Mouse (Mus musculus): ENCODE results near the gene Tmod2. TPM values are rescaled to one million over a fixed set of nuclear protein-coding genes. Genes with fewer than 3 reads are reported as not detected.

The Tmod2 gene
- total and polyA plus RNA-seq, 3 experiments, result not detected

- H3K4me1 ChIP-seq (ENCODE audit: control insufficient read depth in 1 of 2, insufficient read depth in 2 of 2, low read length in 2 of 2), result peaks cover 11 to 18% of the 10 kb centered on the region in 2 experiments
Measured at GRCm38 (mm10) chr9:75560353-75560752, 50.8 kb downstream of the Tmod2 start.

DNA sequence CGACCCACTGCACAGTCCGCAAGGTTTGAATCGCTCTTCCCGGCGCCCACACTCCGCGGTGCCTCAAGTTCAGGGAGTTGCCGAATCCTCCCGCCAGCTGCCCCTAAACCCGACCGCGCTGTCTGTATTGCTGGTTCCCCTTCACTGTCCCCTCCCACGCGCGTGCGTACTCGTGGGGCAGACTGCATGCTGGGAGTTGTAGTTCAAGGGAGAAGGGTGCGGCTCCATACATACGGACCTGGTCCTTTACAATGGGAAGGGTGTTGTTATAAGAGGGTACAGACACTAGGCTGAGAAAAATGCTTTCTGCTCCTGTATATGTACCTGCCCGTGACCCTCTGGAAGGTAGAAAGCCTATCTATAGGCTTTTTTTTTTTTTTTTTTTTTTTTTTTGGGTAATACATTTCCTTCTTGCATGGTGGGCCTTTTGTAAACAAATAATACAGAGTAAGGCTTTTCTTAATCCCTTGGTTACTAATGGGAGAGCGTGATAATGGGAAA is 51.6 kb downstream of the Tmod2 start, which contains the start of gene Tmod3:
Tmod3 (minus strand) TSS at position 146 of the 501 bp plus-strand sequence.
- Histone ChIP-seq H3K79me2 (ENCODE audit: control insufficient read depth, insufficient read depth, low read length, poor library complexity) (peaks cover 12% of the 10 kb centered on the region), H3K9me3 (replicated peaks; ENCODE audit: insufficient read depth, low read length) (no peaks in the 10 kb centered on the region), H3K9ac (ENCODE audit: control insufficient read depth, low read depth, low read length, poor library complexity, severe bottlenecking) (peak within 1 kb of the TSS; percentile 77), H3K27ac (ENCODE audit: control insufficient read depth, low read depth, low read length) (peak within 1 kb of the TSS; percentile 79), H3K4me1 (ENCODE audit: control insufficient read depth in 1 of 2, insufficient read depth in 2 of 2, low read length in 2 of 2) (peaks cover 11 to 18% of the 10 kb centered on the region in 2 experiments), H3K36me3 (ENCODE audit: control insufficient read depth in 1 of 2, insufficient read depth in 2 of 2, low read length in 2 of 2) (peaks cover 0 to 27% of the 10 kb centered on the region in 2 experiments; a peak in 2 of 4 replicates), H3K4me3 (ENCODE audit: control insufficient read depth in 1 of 2, insufficient read depth in 1 of 2, low read depth in 2 of 2, low read length in 2 of 2) (peak within 1 kb of the TSS; percentile 61 to 76), H3K27me3 (ENCODE audit: control insufficient read depth in 1 of 2, insufficient read depth in 2 of 2, low read length in 2 of 2) (no peaks in the 10 kb centered on the region)
- DNase-seq (ENCODE audit: low read depth, low spot score), result peak; percentile 96
- TF ChIP-seq ZC3H11A (IDR thresholded peaks at IDR 0.05; ENCODE audit: low read depth, low read length), result no peak
- peak; percentile 64; the same call in 1 of the 2 replicates for TF ChIP-seq POLR2AphosphoS2 (IDR thresholded peaks at IDR 0.05; ENCODE audit: low read length)
- no peak for TF ChIP-seq CHD2 (IDR thresholded peaks at IDR 0.05; ENCODE audit: low read length)
- peak; percentile 83 for TF ChIP-seq KAT2A (conservative IDR thresholded peaks at IDR 0.05; ENCODE audit: low read depth, low read length)
- TF ChIP-seq POLR2A (IDR thresholded peaks at IDR 0.05; ENCODE audit: control insufficient read depth in 1 of 2, insufficient read depth in 1 of 2, low read depth in 1 of 2, low read length in 2 of 2, poor library complexity in 1 of 2), result peak; percentile 61 to 85
- peak; percentile 66 for TF ChIP-seq SIN3A (IDR thresholded peaks at IDR 0.05; ENCODE audit: low read length)
- peak; percentile 47 for TF ChIP-seq MXI1 (IDR thresholded peaks at IDR 0.05; ENCODE audit: low read depth, low read length)
- TF ChIP-seq RCOR1 (IDR thresholded peaks at IDR 0.05; ENCODE audit: low read depth, low read length), result no peak
- TF ChIP-seq BHLHE40 (IDR thresholded peaks at IDR 0.05; ENCODE audit: borderline replicate concordance, low read depth, low read length), result no peak
- peak; percentile 81 for TF ChIP-seq TBP (IDR thresholded peaks at IDR 0.05; ENCODE audit: low read depth, low read length)
- TF ChIP-seq GABPA (IDR thresholded peaks at IDR 0.05; ENCODE audit: low read depth, low read length), result no peak
- TF ChIP-seq MAZ (IDR thresholded peaks at IDR 0.05; ENCODE audit: low read depth, low read length), result peak; percentile 45; the same call in 1 of the 2 replicates
- no peak for TF ChIP-seq E2F4 (IDR thresholded peaks at IDR 0.05; ENCODE audit: borderline replicate concordance, low read depth, low read length)
- 0 out of 2 replicates have a peak, but pooled peaks have one; percentile 1 for TF ChIP-seq MYC (IDR thresholded peaks at IDR 0.05; ENCODE audit: low read depth, low read length)
- TF ChIP-seq SMC3 (IDR thresholded peaks at IDR 0.05; ENCODE audit: low read depth, low read length), result no peak
- TF ChIP-seq MAX (IDR thresholded peaks at IDR 0.05; ENCODE audit: low read length), result no peak; the same call in 1 of the 2 replicates
- peak; percentile 91 for TF ChIP-seq NRF1 (IDR thresholded peaks at IDR 0.05; ENCODE audit: insufficient read depth, low read depth, low read length, poor library complexity, severe bottlenecking)
- TF ChIP-seq ELF1 (IDR thresholded peaks at IDR 0.05; ENCODE audit: low read depth, low read length), result peak; percentile 38
- no peak for TF ChIP-seq RAD21 (IDR thresholded peaks at IDR 0.05; ENCODE audit: low read depth, low read length)
- peak; percentile 89 for TF ChIP-seq ZNF384 (IDR thresholded peaks at IDR 0.05; ENCODE audit: low read depth, low read length)
- no peak for TF ChIP-seq MYB (IDR thresholded peaks at IDR 0.05; ENCODE audit: low read depth, low read length)
- no peak for TF ChIP-seq USF1 (IDR thresholded peaks at IDR 0.05; ENCODE audit: low read depth, low read length)
- TF ChIP-seq USF2 (IDR thresholded peaks at IDR 0.05; ENCODE audit: borderline replicate concordance in 1 of 2, insufficient read depth in 1 of 2, low read depth in 1 of 2, low read length in 2 of 2), result no peak
- peak; percentile 54 for TF ChIP-seq TCF12 (IDR thresholded peaks at IDR 0.05; ENCODE audit: low read depth, low read length)
- no peak for TF ChIP-seq MEF2A (IDR thresholded peaks at IDR 0.05; ENCODE audit: extremely low read depth, insufficient replicate concordance, low read depth, low read length, poor library complexity, severe bottlenecking)

More at GRCm38 (mm10) chr9:75560353-75560752, 50.8 kb downstream of the Tmod2 start:
- peaks cover 0 to 27% of the 10 kb centered on the region in 2 experiments; a peak in 2 of 4 replicates for H3K36me3 ChIP-seq (ENCODE audit: control insufficient read depth in 1 of 2, insufficient read depth in 2 of 2, low read length in 2 of 2)
- no peak overlapping the region for H3K9ac ChIP-seq (ENCODE audit: control insufficient read depth, low read depth, low read length, poor library complexity, severe bottlenecking)
- H3K9me3 ChIP-seq (replicated peaks; ENCODE audit: insufficient read depth, low read length), result no peaks in the 10 kb centered on the region
- H3K79me2 ChIP-seq (ENCODE audit: control insufficient read depth, insufficient read depth, low read length, poor library complexity), result peaks cover 7% of the 10 kb centered on the region
- TF ChIP-seq MYB (IDR thresholded peaks at IDR 0.05; ENCODE audit: low read depth, low read length) (no peak), ZNF384 (IDR thresholded peaks at IDR 0.05; ENCODE audit: low read depth, low read length) (no peak), POLR2AphosphoS5 (IDR thresholded peaks at IDR 0.05; ENCODE audit: borderline replicate concordance, low read depth, low read length) (no peak), NELFE (IDR thresholded peaks at IDR 0.05; ENCODE audit: low read depth, low read length) (no peak), MAFK (IDR thresholded peaks at IDR 0.05; ENCODE audit: borderline replicate concordance, low read depth, low read length) (no peak), USF1 (IDR thresholded peaks at IDR 0.05; ENCODE audit: low read depth, low read length) (no peak), JUND (IDR thresholded peaks at IDR 0.05; ENCODE audit: low read depth, low read length) (no peak), USF2 (IDR thresholded peaks at IDR 0.05; ENCODE audit: borderline replicate concordance in 1 of 2, insufficient read depth in 1 of 2, low read depth in 1 of 2, low read length in 2 of 2) (no peak), KAT2A (conservative IDR thresholded peaks at IDR 0.05; ENCODE audit: low read depth, low read length) (no peak), ZC3H11A (IDR thresholded peaks at IDR 0.05; ENCODE audit: low read depth, low read length) (no peak), MAX (IDR thresholded peaks at IDR 0.05; ENCODE audit: low read length) (no peak), TAL1 (IDR thresholded peaks at IDR 0.05; ENCODE audit: low read length) (no peak), ETS1 (IDR thresholded peaks at IDR 0.05; ENCODE audit: low read depth, low read length) (no peak), GABPA (IDR thresholded peaks at IDR 0.05; ENCODE audit: low read depth, low read length) (no peak), POLR2AphosphoS2 (IDR thresholded peaks at IDR 0.05; ENCODE audit: low read length) (no peak), CHD1 (IDR thresholded peaks at IDR 0.05; ENCODE audit: low read depth, low read length) (no peak), POLR2A (IDR thresholded peaks at IDR 0.05; ENCODE audit: control insufficient read depth in 1 of 2, insufficient read depth in 1 of 2, low read depth in 1 of 2, low read length in 2 of 2, poor library complexity in 1 of 2) (no peak), MAZ (IDR thresholded peaks at IDR 0.05; ENCODE audit: low read depth, low read length) (no peak)
- no peak overlapping the region for H3K27ac ChIP-seq (ENCODE audit: control insufficient read depth, low read depth, low read length)
- DNase-seq (ENCODE audit: low read depth, low spot score), result no peak
- no peak overlapping the region for H3K4me3 ChIP-seq (ENCODE audit: control insufficient read depth in 1 of 2, insufficient read depth in 1 of 2, low read depth in 2 of 2, low read length in 2 of 2)
- no peaks in the 10 kb centered on the region for H3K27me3 ChIP-seq (ENCODE audit: control insufficient read depth in 1 of 2, insufficient read depth in 2 of 2, low read length in 2 of 2)

Measured in MEL (cell line).